Mouse (Mus musculus): ENCODE results near the gene Tnk2. TPM values are rescaled to one million over a fixed set of nuclear protein-coding genes. Genes with fewer than 3 reads are reported as not detected.

The Tnk2 gene
- polyA plus RNA-seq, 1 experiment from 2014 or later = 6.7 TPM

GRCm38 (mm10) chr16:32660557-32661321 lies 17.1 kb downstream of the Tnk2 start:
- H3K9ac ChIP-seq = peak overlapping the region; percentile 55
- 23% methylated on average over 10 of the region's 10 CpGs for WGBS
- H3K27me3 ChIP-seq (replicated peaks) = no peaks in the 10 kb centered on the region
- H3K9me3 ChIP-seq (replicated peaks) = no peaks in the 10 kb centered on the region
- peaks cover 3% of the 10 kb centered on the region; the same call in 1 of the 2 replicates for H3K36me3 ChIP-seq
- ATAC-seq (ENCODE audit: insufficient number of reproducible peaks, low FRiP score) = peak; percentile 39; the same call in 1 of the 2 replicates
- H3K4me3 ChIP-seq = peak overlapping the region; percentile 6; the same call in 1 of the 2 replicates
- peaks cover 84% of the 10 kb centered on the region for H3K4me1 ChIP-seq (replicated peaks)
- H3K4me2 ChIP-seq = peak overlapping the region; percentile 42
- peak overlapping the region; percentile 63 for H3K27ac ChIP-seq (ENCODE audit: poor library complexity, severe bottlenecking)

- ATAC-seq (ENCODE audit: insufficient number of reproducible peaks, low FRiP score) = no peak
- peaks cover 86% of the 10 kb centered on the region for H3K4me1 ChIP-seq (replicated peaks)
- no peaks in the 10 kb centered on the region for H3K27me3 ChIP-seq (replicated peaks)
- H3K4me2 ChIP-seq = peak overlapping the region; percentile 42
- H3K27ac ChIP-seq (ENCODE audit: poor library complexity, severe bottlenecking) = peak overlapping the region; percentile 63
- peak overlapping the region; percentile 6; the same call in 1 of the 2 replicates for H3K4me3 ChIP-seq
- H3K36me3 ChIP-seq = peaks cover 3% of the 10 kb centered on the region; the same call in 1 of the 2 replicates
- peak overlapping the region; percentile 55 for H3K9ac ChIP-seq
- no peaks in the 10 kb centered on the region for H3K9me3 ChIP-seq (replicated peaks)
- WGBS = 40% methylated on average over 10 of the region's 10 CpGs
These were observed 17.8 kb downstream of the Tnk2 start for GRCm38 (mm10) chr16:32661493-32661921.

GRCm38 (mm10) chr16:32662372-32662771 lies 18.7 kb downstream of the Tnk2 start:
- H3K4me1 ChIP-seq (replicated peaks) = peaks cover 86% of the 10 kb centered on the region
- peak overlapping the region; percentile 55; the same call in 1 of the 2 replicates for H3K9ac ChIP-seq
- 0 out of 2 replicates have a peak overlapping the region, but pooled peaks have one; percentile 6 for H3K4me3 ChIP-seq
- 86% methylated on average over 7 of the region's 7 CpGs for WGBS
- H3K9me3 ChIP-seq (replicated peaks) = no peaks in the 10 kb centered on the region
- no peaks in the 10 kb centered on the region for H3K27me3 ChIP-seq (replicated peaks)
- peak overlapping the region; percentile 63; the same call in 1 of the 2 replicates for H3K27ac ChIP-seq (ENCODE audit: poor library complexity, severe bottlenecking)
- H3K36me3 ChIP-seq = peaks cover 3% of the 10 kb centered on the region; the same call in 1 of the 2 replicates
- H3K4me2 ChIP-seq = peak overlapping the region; percentile 42
- ATAC-seq (ENCODE audit: insufficient number of reproducible peaks, low FRiP score) = no peak

DNA sequence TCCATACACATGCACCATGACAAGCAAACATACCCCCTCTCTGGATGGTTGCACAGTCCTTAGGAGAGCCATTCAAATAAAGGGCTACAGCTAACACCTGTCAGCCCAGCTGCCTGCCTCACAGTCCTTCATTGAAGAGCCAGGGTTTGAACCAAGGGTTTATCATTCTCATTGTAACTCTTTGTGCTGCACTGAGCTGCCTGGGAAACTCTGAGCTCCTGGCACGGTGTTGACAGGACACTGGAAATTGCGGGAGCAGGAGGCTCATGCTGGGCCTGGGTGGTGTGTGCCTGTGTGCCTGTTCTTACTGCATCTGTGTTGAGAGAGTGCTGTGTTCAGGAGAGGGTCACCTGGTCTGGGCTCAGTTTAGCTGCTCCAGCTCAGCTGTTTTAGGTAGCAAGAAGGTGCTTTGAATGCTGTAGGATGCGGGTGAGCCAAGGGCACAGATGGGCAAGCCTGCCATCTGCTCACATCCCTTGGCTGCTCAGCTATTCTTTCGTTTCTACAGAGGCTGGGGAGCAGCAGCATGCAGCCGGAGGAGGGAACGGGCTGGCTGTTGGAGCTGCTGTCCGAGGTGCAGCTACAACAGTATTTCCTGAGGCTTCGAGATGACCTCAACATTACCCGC lies 19.7 kb downstream of the Tnk2 start:
- peaks cover 3% of the 10 kb centered on the region; the same call in 1 of the 2 replicates for H3K36me3 ChIP-seq
- WGBS = 70% methylated on average over 9 of the region's 9 CpGs
- H3K27me3 ChIP-seq (replicated peaks) = no peaks in the 10 kb centered on the region
- H3K4me2 ChIP-seq = no peak overlapping the region
- H3K9me3 ChIP-seq (replicated peaks) = no peaks in the 10 kb centered on the region
- H3K4me3 ChIP-seq = no peak overlapping the region
- H3K27ac ChIP-seq (ENCODE audit: poor library complexity, severe bottlenecking) = no peak overlapping the region
- H3K4me1 ChIP-seq (replicated peaks) = peaks cover 86% of the 10 kb centered on the region
- H3K9ac ChIP-seq = no peak overlapping the region
- ATAC-seq (ENCODE audit: insufficient number of reproducible peaks, low FRiP score) = no peak

- peaks cover 82% of the 10 kb centered on the region for H3K4me1 ChIP-seq (replicated peaks)
- H3K4me3 ChIP-seq = no peak overlapping the region
- ATAC-seq (ENCODE audit: insufficient number of reproducible peaks, low FRiP score) = no peak
- no peak overlapping the region for H3K4me2 ChIP-seq
- H3K9ac ChIP-seq = no peak overlapping the region
- WGBS = 86% methylated on average over 2 of the region's 2 CpGs
- H3K9me3 ChIP-seq (replicated peaks) = no peaks in the 10 kb centered on the region
- no peaks in the 10 kb centered on the region for H3K27me3 ChIP-seq (replicated peaks)
- no peak overlapping the region for H3K27ac ChIP-seq (ENCODE audit: poor library complexity, severe bottlenecking)
- H3K36me3 ChIP-seq = peaks cover 4% of the 10 kb centered on the region; the same call in 1 of the 2 replicates
These were observed 20.5 kb downstream of the Tnk2 start for GRCm38 (mm10) chr16:32664211-32664610.

DNA sequence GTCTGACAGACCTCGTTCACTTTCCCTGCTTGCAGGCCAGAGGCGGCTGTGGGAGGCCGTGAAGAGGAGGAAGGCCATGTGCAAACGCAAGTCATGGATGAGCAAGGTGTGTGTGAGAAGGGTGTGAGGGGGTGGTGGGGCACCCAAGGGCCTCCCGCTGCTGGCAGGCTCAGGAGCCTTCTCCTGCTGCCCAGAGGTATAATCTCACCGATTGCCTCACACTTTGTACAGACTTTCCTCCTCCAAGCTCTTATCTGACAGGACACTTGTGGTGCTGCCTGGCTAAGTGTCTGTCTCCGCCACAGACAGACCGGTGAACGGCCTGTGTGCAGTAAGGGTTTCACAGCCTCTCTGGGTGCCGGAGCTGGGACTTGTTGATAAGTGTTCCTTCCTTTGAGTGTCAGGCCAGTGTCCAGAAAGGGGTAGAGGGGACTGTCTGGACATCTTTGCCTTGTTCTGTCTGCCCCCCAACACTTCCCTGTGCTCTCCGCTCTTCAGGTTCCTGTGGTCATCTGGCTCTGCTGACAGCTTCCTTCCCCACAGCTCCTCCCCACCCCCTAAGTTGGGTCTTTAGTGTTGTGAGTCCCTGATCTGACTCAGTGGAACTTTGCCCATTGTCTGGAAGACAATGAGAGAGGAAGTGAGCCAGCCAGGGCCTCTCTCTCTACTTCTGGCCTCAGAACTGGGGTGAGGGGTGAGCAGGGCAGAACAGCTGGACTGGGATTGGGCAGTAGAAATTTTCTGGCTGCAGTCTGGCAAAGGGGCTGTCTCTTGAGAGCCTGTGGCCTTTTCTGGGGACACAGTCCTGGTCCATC lies 22.4 kb downstream of the Tnk2 start:
- Histone ChIP-seq H3K27ac (ENCODE audit: poor library complexity, severe bottlenecking) (peak overlapping the region; percentile 77), H3K9me3 (replicated peaks) (no peaks in the 10 kb centered on the region), H3K4me2 (peak overlapping the region; percentile 36), H3K27me3 (replicated peaks) (peaks cover 1% of the 10 kb centered on the region; the same call in 1 of the 2 replicates), H3K36me3 (peaks cover 18% of the 10 kb centered on the region), H3K9ac (peak overlapping the region; percentile 6; the same call in 1 of the 2 replicates), H3K4me3 (no peak overlapping the region), H3K4me1 (replicated peaks) (peaks cover 82% of the 10 kb centered on the region)
- WGBS = 6% methylated on average over 11 of the region's 11 CpGs
- peak; percentile 84 for ATAC-seq (ENCODE audit: insufficient number of reproducible peaks, low FRiP score)

DNA sequence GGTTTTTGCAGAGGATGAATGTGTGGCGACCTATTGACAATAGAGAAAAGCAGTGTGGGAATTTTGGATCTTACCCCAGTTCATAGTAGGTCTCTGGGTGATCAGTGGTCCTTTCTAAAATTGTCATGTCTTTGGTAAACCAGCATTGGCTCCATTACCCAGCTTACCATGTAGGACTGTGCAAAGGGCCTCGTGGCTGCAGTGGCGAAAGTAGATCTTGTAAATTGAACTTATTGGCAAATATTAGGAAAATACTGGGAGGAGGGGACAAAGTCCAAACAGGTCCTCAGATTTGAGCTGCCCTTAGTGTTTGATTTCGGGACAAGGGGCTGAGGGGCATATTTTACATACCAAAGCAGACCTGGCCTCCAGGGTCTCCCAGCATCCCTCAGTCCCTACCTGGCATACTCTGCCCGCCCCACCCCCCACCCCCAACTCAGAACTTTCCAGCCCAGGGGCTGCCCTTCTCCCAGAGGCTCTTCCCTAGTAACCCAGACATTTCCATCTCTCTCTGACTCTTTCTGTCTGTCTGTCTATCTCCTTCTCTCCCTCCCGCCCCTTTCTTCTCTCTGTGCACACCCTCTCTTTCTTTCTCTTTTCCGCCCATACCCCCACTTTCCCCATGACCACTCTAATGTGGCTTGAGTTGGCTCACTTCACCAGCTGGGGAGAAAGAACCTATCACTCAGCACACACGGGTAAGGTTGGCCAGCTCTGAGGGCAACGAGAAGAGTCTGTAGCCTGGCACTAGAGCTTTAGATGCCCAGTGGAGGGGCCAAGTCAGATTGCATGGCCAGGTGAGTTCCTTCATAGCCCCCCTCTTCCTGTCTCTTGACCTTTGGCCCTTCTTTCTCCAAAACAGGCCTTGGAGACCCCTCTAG lies 23.2 kb downstream of the Tnk2 start:
- H3K27ac ChIP-seq (ENCODE audit: poor library complexity, severe bottlenecking) = peak overlapping the region; percentile 77
- no peak for ATAC-seq (ENCODE audit: insufficient number of reproducible peaks, low FRiP score)
- H3K9ac ChIP-seq = no peak overlapping the region; the same call in 1 of the 2 replicates
- no peak overlapping the region for H3K4me3 ChIP-seq
- 72% methylated on average over 9 of the region's 9 CpGs for WGBS
- H3K9me3 ChIP-seq (replicated peaks) = no peaks in the 10 kb centered on the region
- peak overlapping the region; percentile 36 for H3K4me2 ChIP-seq
- H3K4me1 ChIP-seq (replicated peaks) = peaks cover 82% of the 10 kb centered on the region
- peaks cover 27% of the 10 kb centered on the region for H3K36me3 ChIP-seq
- peaks cover 7% of the 10 kb centered on the region; the same call in 1 of the 2 replicates for H3K27me3 ChIP-seq (replicated peaks)

GRCm38 (mm10) chr16:32667552-32667872 lies 23.8 kb downstream of the Tnk2 start:
- peak overlapping the region; percentile 9; the same call in 1 of the 2 replicates for H3K4me2 ChIP-seq
- H3K27me3 ChIP-seq (replicated peaks) = peaks cover 7% of the 10 kb centered on the region; the same call in 1 of the 2 replicates

GRCm38 (mm10) chr16:32668030-32668429 lies 24.4 kb downstream of the Tnk2 start:
- Histone ChIP-seq H3K9me3 (replicated peaks) (no peaks in the 10 kb centered on the region), H3K27ac (ENCODE audit: poor library complexity, severe bottlenecking) (peak overlapping the region; percentile 12; the same call in 1 of the 2 replicates), H3K4me3 (no peak overlapping the region), H3K36me3 (peaks cover 28% of the 10 kb centered on the region), H3K9ac (no peak overlapping the region), H3K4me2 (no peak overlapping the region), H3K4me1 (replicated peaks) (peaks cover 87% of the 10 kb centered on the region), H3K27me3 (replicated peaks) (peaks cover 7% of the 10 kb centered on the region; the same call in 1 of the 2 replicates)
- WGBS = 80% methylated on average over 10 of the region's 10 CpGs
- no peak for ATAC-seq (ENCODE audit: insufficient number of reproducible peaks, low FRiP score)

More at GRCm38 (mm10) chr16:32667552-32667872, 23.8 kb downstream of the Tnk2 start:
- Histone ChIP-seq H3K27ac (ENCODE audit: poor library complexity, severe bottlenecking) (0 out of 2 replicates have a peak overlapping the region, but pooled peaks have one; percentile 16), H3K9ac (no peak overlapping the region), H3K4me3 (no peak overlapping the region), H3K36me3 (peaks cover 28% of the 10 kb centered on the region), H3K4me1 (replicated peaks) (peaks cover 84% of the 10 kb centered on the region), H3K9me3 (replicated peaks) (no peaks in the 10 kb centered on the region)
- no peak for ATAC-seq (ENCODE audit: insufficient number of reproducible peaks, low FRiP score)
- WGBS = 63% methylated on average over 3 of the region's 3 CpGs

DNA sequence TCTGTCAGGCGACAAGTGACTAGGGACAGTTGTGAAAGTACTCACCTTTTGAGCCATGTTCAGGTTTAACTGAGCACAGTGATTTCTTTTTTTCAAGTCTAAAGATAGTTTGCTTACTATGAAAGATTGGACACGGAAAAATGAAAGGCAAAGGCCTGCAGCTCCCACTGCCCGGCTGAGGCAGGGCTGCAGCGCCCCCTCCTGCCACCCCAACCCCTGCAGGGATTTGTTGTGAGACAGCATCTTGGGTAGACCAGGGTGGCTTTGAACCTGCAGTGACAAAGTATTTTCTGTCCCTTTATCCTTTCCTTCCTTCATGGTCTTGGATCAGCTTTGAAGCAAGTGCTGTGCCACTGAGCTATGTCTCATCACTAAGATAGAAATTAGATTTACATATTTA lies 24.8 kb downstream of the Tnk2 start:
- no peak overlapping the region for H3K27ac ChIP-seq (ENCODE audit: poor library complexity, severe bottlenecking)
- 76% methylated on average over 4 of the region's 4 CpGs for WGBS
- H3K4me1 ChIP-seq (replicated peaks) = peaks cover 84% of the 10 kb centered on the region
- H3K36me3 ChIP-seq = peaks cover 29% of the 10 kb centered on the region
- no peak overlapping the region for H3K4me2 ChIP-seq
- no peak for ATAC-seq (ENCODE audit: insufficient number of reproducible peaks, low FRiP score)
- no peak overlapping the region for H3K9ac ChIP-seq
- H3K4me3 ChIP-seq = no peak overlapping the region
- H3K9me3 ChIP-seq (replicated peaks) = no peaks in the 10 kb centered on the region
- H3K27me3 ChIP-seq (replicated peaks) = peaks cover 7% of the 10 kb centered on the region; the same call in 1 of the 2 replicates
